Mouse (Mus musculus): Measurements from ENCODE around the gene Heg1. TPM values are rescaled to one million over a fixed set of nuclear protein-coding genes. Genes with fewer than 3 reads are reported as not detected.
A peak's percentile ranks its signal among the peaks of the same experiment; 100 is the strongest.

The Heg1 gene
- polyA plus RNA-seq, 1 experiment from 2014 or later: 17.7 TPM

- WGBS: 85% methylated on average over 2 of the region's 2 CpGs
- no peak overlapping the region for H3K9ac ChIP-seq (ENCODE audit: low read depth, low read length)
- no peak for ATAC-seq (replicated peaks; ENCODE audit: low FRiP score)
- H3K4me3 ChIP-seq (ENCODE audit: low read depth, low read length): no peak overlapping the region
- H3K27ac ChIP-seq (ENCODE audit: low read depth, low read length): no peak overlapping the region
- H3K36me3 ChIP-seq (ENCODE audit: control insufficient read depth, insufficient read depth, low read length): 0 out of 2 replicates have a peak, but pooled peaks cover 3% of the 10 kb centered on the region
- no peak for DNase-seq (ENCODE audit: low spot score)
- no peak overlapping the region for H3K4me2 ChIP-seq
- 0 out of 2 replicates have a peak, but pooled peaks cover 4% of the 10 kb centered on the region for H3K4me1 ChIP-seq (replicated peaks; ENCODE audit: control insufficient read depth, insufficient read depth, low read length)
- H3K9me3 ChIP-seq (ENCODE audit: control insufficient read depth, low read length): no peaks in the 10 kb centered on the region
- no peaks in the 10 kb centered on the region for H3K27me3 ChIP-seq (replicated peaks; ENCODE audit: control insufficient read depth, insufficient read depth, low read length)
Observed at GRCm38 (mm10) chr16:33747994-33748393, 63.8 kb downstream of the Heg1 start.

GRCm38 (mm10) chr16:33751152-33751551 is 67.0 kb downstream of the Heg1 start:
- peaks cover 5% of the 10 kb centered on the region; the same call in 1 of the 2 replicates for H3K4me1 ChIP-seq (replicated peaks; ENCODE audit: control insufficient read depth, insufficient read depth, low read length)
- DNase-seq (ENCODE audit: low spot score): no peak
- 20% methylated on average over 13 of the region's 13 CpGs for WGBS
- ATAC-seq (replicated peaks; ENCODE audit: low FRiP score): no peak; the same call in 1 of the 2 replicates
- H3K4me2 ChIP-seq: peak overlapping the region; percentile 62
- no peaks in the 10 kb centered on the region for H3K36me3 ChIP-seq (ENCODE audit: control insufficient read depth, insufficient read depth, low read length)
- peak overlapping the region; percentile 54; the same call in 1 of the 2 replicates for H3K9ac ChIP-seq (ENCODE audit: low read depth, low read length)
- no peaks in the 10 kb centered on the region for H3K9me3 ChIP-seq (ENCODE audit: control insufficient read depth, low read length)
- H3K27ac ChIP-seq (ENCODE audit: low read depth, low read length): peak overlapping the region; percentile 40; the same call in 1 of the 2 replicates
- H3K4me3 ChIP-seq (ENCODE audit: low read depth, low read length): peak overlapping the region; percentile 20; the same call in 1 of the 2 replicates
- no peaks in the 10 kb centered on the region for H3K27me3 ChIP-seq (replicated peaks; ENCODE audit: control insufficient read depth, insufficient read depth, low read length)

DNA sequence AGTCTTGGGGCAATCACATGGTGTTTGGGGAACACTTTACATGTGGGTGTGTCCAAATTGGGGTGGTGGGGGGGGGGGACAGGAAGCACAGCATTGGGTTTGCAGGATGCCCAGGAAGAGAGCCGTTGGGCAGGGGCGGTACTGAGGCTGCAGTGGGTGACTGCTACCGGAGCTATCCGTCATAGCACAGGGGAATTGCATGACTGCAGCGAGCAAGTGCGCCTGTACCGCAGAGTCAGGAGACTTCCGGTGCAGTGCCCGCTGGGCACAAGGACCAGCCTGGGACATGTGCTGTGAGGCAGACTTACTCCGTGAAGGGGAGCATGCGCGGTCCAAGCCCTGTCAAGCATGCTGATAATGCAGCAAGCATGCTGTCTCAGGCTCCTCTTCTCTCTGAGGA is 67.4 kb downstream of the Heg1 start:
- no peaks in the 10 kb centered on the region for H3K36me3 ChIP-seq (ENCODE audit: control insufficient read depth, insufficient read depth, low read length)
- H3K27me3 ChIP-seq (replicated peaks; ENCODE audit: control insufficient read depth, insufficient read depth, low read length): no peaks in the 10 kb centered on the region
- peak overlapping the region; percentile 20 for H3K4me3 ChIP-seq (ENCODE audit: low read depth, low read length)
- DNase-seq (ENCODE audit: low spot score) (no peak), ATAC-seq (replicated peaks; ENCODE audit: low FRiP score) (peak; percentile 79)
- H3K9ac ChIP-seq (ENCODE audit: low read depth, low read length): 0 out of 2 replicates have a peak overlapping the region, but pooled peaks have one; percentile 54
- H3K9me3 ChIP-seq (ENCODE audit: control insufficient read depth, low read length): no peaks in the 10 kb centered on the region
- H3K27ac ChIP-seq (ENCODE audit: low read depth, low read length): peak overlapping the region; percentile 40; the same call in 1 of the 2 replicates
- WGBS: 30% methylated on average over 12 of the region's 12 CpGs
- H3K4me1 ChIP-seq (replicated peaks; ENCODE audit: control insufficient read depth, insufficient read depth, low read length): peaks cover 6% of the 10 kb centered on the region; the same call in 1 of the 2 replicates
- H3K4me2 ChIP-seq: peak overlapping the region; percentile 62

GRCm38 (mm10) chr16:33752904-33753578 is 68.9 kb downstream of the Heg1 start:
- H3K4me1 ChIP-seq (replicated peaks; ENCODE audit: control insufficient read depth, insufficient read depth, low read length): peaks cover 6% of the 10 kb centered on the region; the same call in 1 of the 2 replicates
- DNase-seq (ENCODE audit: low spot score) (no peak), ATAC-seq (replicated peaks; ENCODE audit: low FRiP score) (no peak)
- no peak overlapping the region for H3K4me2 ChIP-seq
- H3K27me3 ChIP-seq (replicated peaks; ENCODE audit: control insufficient read depth, insufficient read depth, low read length): no peaks in the 10 kb centered on the region
- no peak overlapping the region for H3K4me3 ChIP-seq (ENCODE audit: low read depth, low read length)
- no peak overlapping the region for H3K9ac ChIP-seq (ENCODE audit: low read depth, low read length)
- no peak overlapping the region for H3K27ac ChIP-seq (ENCODE audit: low read depth, low read length)
- H3K9me3 ChIP-seq (ENCODE audit: control insufficient read depth, low read length): no peaks in the 10 kb centered on the region
- no peaks in the 10 kb centered on the region for H3K36me3 ChIP-seq (ENCODE audit: control insufficient read depth, insufficient read depth, low read length)
- WGBS: 81% methylated on average over 8 of the region's 8 CpGs

DNA sequence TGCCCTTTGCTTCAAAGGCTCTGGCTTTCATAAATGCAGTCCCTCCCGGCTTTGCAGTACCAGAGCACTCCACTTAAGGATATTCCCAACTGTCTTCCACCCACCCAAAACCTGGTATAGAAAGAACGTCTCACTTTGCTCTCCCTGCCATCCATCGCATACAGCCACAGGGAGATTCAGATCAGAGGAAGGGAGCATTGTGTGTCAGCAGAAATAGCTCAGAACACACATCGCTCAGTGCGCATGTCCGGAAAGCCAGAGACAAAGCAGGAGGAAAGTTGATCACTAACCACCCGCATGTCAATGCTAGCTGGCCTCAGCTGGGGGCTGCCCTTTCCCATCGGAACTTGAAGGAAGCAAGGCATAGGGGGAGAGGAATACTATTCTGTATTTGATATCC is 71.1 kb downstream of the Heg1 start:
- Histone ChIP-seq H3K9me3 (ENCODE audit: control insufficient read depth, low read length) (no peaks in the 10 kb centered on the region), H3K36me3 (ENCODE audit: control insufficient read depth, insufficient read depth, low read length) (no peaks in the 10 kb centered on the region), H3K4me1 (replicated peaks; ENCODE audit: control insufficient read depth, insufficient read depth, low read length) (peaks cover 6% of the 10 kb centered on the region; the same call in 1 of the 2 replicates), H3K9ac (ENCODE audit: low read depth, low read length) (peak overlapping the region; percentile 20), H3K27me3 (replicated peaks; ENCODE audit: control insufficient read depth, insufficient read depth, low read length) (no peaks in the 10 kb centered on the region), H3K27ac (ENCODE audit: low read depth, low read length) (no peak overlapping the region), H3K4me2 (peak overlapping the region; percentile 62), H3K4me3 (ENCODE audit: low read depth, low read length) (peak overlapping the region; percentile 28; the same call in 1 of the 2 replicates)
- 62% methylated on average over 8 of the region's 8 CpGs for WGBS
- DNase-seq (ENCODE audit: low spot score): no peak
- ATAC-seq (replicated peaks; ENCODE audit: low FRiP score): no peak

- Histone ChIP-seq H3K9me3 (ENCODE audit: control insufficient read depth, low read length) (no peaks in the 10 kb centered on the region), H3K27ac (ENCODE audit: low read depth, low read length) (no peak overlapping the region), H3K4me2 (peak overlapping the region; percentile 62), H3K36me3 (ENCODE audit: control insufficient read depth, insufficient read depth, low read length) (no peaks in the 10 kb centered on the region), H3K9ac (ENCODE audit: low read depth, low read length) (peak overlapping the region; percentile 20), H3K4me3 (ENCODE audit: low read depth, low read length) (peak overlapping the region; percentile 28), H3K4me1 (replicated peaks; ENCODE audit: control insufficient read depth, insufficient read depth, low read length) (peaks cover 6% of the 10 kb centered on the region; the same call in 1 of the 2 replicates), H3K27me3 (replicated peaks; ENCODE audit: control insufficient read depth, insufficient read depth, low read length) (no peaks in the 10 kb centered on the region)
- ATAC-seq (replicated peaks; ENCODE audit: low FRiP score) (no peak; the same call in 1 of the 2 replicates), DNase-seq (ENCODE audit: low spot score) (no peak)
- 44% methylated on average over 16 of the region's 16 CpGs for WGBS
Observed at GRCm38 (mm10) chr16:33755961-33756360, 71.8 kb downstream of the Heg1 start.

DNA sequence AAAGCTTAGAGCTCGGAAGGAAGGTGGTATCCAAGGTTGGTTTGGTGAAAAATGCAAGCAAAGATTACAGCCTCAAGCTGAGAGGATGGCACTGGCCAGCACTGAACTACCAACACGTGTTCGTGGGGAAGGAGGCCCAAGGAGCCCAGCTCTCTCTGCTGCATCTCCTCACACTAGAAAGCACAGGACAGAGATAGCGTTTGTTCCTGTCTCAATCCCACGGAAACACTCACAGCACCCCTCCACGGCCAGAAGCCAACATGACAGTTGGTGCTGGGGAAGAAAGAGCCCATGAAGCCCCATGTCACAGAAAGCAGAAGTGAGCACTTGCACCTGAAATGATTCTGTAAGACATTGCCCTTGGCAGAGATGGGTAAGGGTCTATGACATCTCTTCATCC is 72.2 kb downstream of the Heg1 start:
- DNase-seq (ENCODE audit: low spot score): no peak

DNA sequence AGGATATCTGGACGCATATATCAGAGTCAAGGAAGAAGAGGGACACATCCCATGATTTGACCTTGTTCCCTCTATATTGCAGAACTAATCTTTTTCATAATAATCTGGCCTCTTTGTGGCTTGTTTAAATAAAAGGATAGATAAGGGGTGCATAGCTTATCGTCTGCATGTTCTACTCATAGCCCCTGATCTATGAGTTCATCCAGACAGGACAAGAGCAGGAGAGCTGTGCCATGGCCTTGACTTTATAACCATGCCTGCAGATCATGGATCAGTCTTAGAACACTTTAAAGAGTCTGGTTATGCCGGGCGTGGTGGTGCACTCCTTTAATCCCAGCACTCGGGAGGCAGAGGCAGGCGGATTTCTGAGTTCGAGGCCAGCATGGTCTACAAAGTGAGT is 75.0 kb downstream of the Heg1 start:
- no peaks in the 10 kb centered on the region for H3K36me3 ChIP-seq (ENCODE audit: control insufficient read depth, insufficient read depth, low read length)
- WGBS: 86% methylated on average over 7 of the region's 7 CpGs
- H3K4me1 ChIP-seq (replicated peaks; ENCODE audit: control insufficient read depth, insufficient read depth, low read length): peaks cover 19% of the 10 kb centered on the region
- DNase-seq (ENCODE audit: low spot score) (no peak), ATAC-seq (replicated peaks; ENCODE audit: low FRiP score) (no peak)
- no peak overlapping the region for H3K4me3 ChIP-seq (ENCODE audit: low read depth, low read length)
- no peak overlapping the region for H3K27ac ChIP-seq (ENCODE audit: low read depth, low read length)
- H3K4me2 ChIP-seq: no peak overlapping the region
- H3K27me3 ChIP-seq (replicated peaks; ENCODE audit: control insufficient read depth, insufficient read depth, low read length): no peaks in the 10 kb centered on the region
- H3K9me3 ChIP-seq (ENCODE audit: control insufficient read depth, low read length): no peaks in the 10 kb centered on the region
- no peak overlapping the region for H3K9ac ChIP-seq (ENCODE audit: low read depth, low read length)

More for the DNA sequence above, 72.2 kb downstream of the Heg1 start:
- Histone ChIP-seq H3K9me3 (ENCODE audit: control insufficient read depth, low read length) (no peaks in the 10 kb centered on the region), H3K27me3 (replicated peaks; ENCODE audit: control insufficient read depth, insufficient read depth, low read length) (no peaks in the 10 kb centered on the region), H3K9ac (ENCODE audit: low read depth, low read length) (peak overlapping the region; percentile 20; the same call in 1 of the 2 replicates), H3K4me1 (replicated peaks; ENCODE audit: control insufficient read depth, insufficient read depth, low read length) (peaks cover 9% of the 10 kb centered on the region), H3K27ac (ENCODE audit: low read depth, low read length) (no peak overlapping the region), H3K36me3 (ENCODE audit: control insufficient read depth, insufficient read depth, low read length) (no peaks in the 10 kb centered on the region), H3K4me2 (peak overlapping the region; percentile 62), H3K4me3 (ENCODE audit: low read depth, low read length) (peak overlapping the region; percentile 28)
- WGBS: 32% methylated on average over 6 of the region's 6 CpGs
- no peak for ATAC-seq (replicated peaks; ENCODE audit: low FRiP score)

DNA sequence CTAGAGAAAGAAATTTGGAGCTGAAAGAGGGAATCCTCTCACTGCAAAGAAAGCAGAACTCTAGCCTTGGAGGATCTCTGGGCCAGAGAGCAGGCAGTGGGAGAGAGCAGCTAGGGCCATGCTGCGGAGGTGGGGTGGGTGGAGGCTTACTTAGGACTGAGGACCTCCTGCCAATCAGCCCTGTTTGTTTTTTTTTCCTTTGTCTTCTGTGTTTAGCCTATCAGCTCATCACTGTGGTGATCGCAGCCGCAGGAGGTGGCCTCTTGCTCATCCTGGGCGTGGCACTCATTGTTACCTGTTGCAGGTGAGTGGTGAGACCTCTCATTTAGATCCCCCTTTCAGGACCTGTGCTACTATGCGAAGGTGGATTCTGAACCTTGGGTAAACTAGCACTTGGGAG is 76.4 kb downstream of the Heg1 start:
- no peak for ATAC-seq (replicated peaks; ENCODE audit: low FRiP score)
- H3K9ac ChIP-seq (ENCODE audit: low read depth, low read length): no peak overlapping the region

More for the DNA sequence above, 76.4 kb downstream of the Heg1 start:
- no peaks in the 10 kb centered on the region for H3K36me3 ChIP-seq (ENCODE audit: control insufficient read depth, insufficient read depth, low read length)
- no peaks in the 10 kb centered on the region for H3K9me3 ChIP-seq (ENCODE audit: control insufficient read depth, low read length)
- no peaks in the 10 kb centered on the region for H3K27me3 ChIP-seq (replicated peaks; ENCODE audit: control insufficient read depth, insufficient read depth, low read length)
- H3K4me1 ChIP-seq (replicated peaks; ENCODE audit: control insufficient read depth, insufficient read depth, low read length): peaks cover 24% of the 10 kb centered on the region
- H3K27ac ChIP-seq (ENCODE audit: low read depth, low read length): no peak overlapping the region
- no peak overlapping the region for H3K4me3 ChIP-seq (ENCODE audit: low read depth, low read length)
- WGBS: 28% methylated on average over 5 of the region's 5 CpGs
- no peak overlapping the region for H3K4me2 ChIP-seq
- no peak for DNase-seq (ENCODE audit: low spot score)
